26 mouse cellular contexts compared by ENCODE assay signal in genomic region chr16:45378959-45379358, GRCm38 (mm10). TPM values are rescaled to one million over a fixed set of nuclear protein-coding genes. Genes with fewer than 3 reads are reported as not detected.
DNase-seq lines count a peak whose midpoint lies in the region; ATAC-seq and TF ChIP-seq lines count a peak whose summit lies in the region.
"Had no signal": no experiment of that assay in that cellular context is flagged by ENCODE, and none has a peak within 500 bp of the region (broad histone marks: within the 10 kb centered on the region; RNA-seq: fewer than 3 reads in every experiment).

No protein-coding gene starts in this region.

- H3K36me3 ChIP-seq in kidney, postnatal 0 days (ENCODE audit: insufficient read depth, low read length), result no peaks in the 10 kb centered on the region
- H3K36me3 ChIP-seq in embryonic facial prominence, embryonic 10.5 days (replicated peaks), result no peaks in the 10 kb centered on the region
- H3K36me3 ChIP-seq: embryonic facial prominence, embryonic 13.5 days; forebrain, embryonic 12.5 days; heart, embryonic 12.5 days; heart, embryonic 15.5 days had no signal

- intact Hi-C loops in gastrocnemius, adult 2 months (cut with DNase I), result loop anchor here (5.0 kb wide), 1 partner anchor 47 kb away; no protein-coding TSS in a partner anchor

- WGBS in kidney, postnatal 0 days, result 71% methylated on average over 3 of the region's 3 CpGs
- WGBS in lung, adult 2 months, result 24% methylated on average over 3 of the region's 3 CpGs
- 85% methylated on average over 3 of the region's 3 CpGs for WGBS in embryonic facial prominence, embryonic 10.5 days

- no peak for TF ChIP-seq CTCF in gastrocnemius, adult 2 months (IDR thresholded peaks at IDR 0.05)
- no peak for TF ChIP-seq CTCF in kidney, postnatal 0 days (IDR thresholded peaks at IDR 0.05; ENCODE audit: low read depth)
- TF ChIP-seq CTCF in lung, adult 2 months (IDR thresholded peaks at IDR 0.05; ENCODE audit: insufficient read depth, low read length), result no peak

- no peaks in the 10 kb centered on the region for H3K9me3 ChIP-seq in kidney, postnatal 0 days (replicated peaks; ENCODE audit: low read length)
- no peaks in the 10 kb centered on the region for H3K9me3 ChIP-seq in embryonic facial prominence, embryonic 10.5 days
- H3K9me3 ChIP-seq: embryonic facial prominence, embryonic 13.5 days; forebrain, embryonic 12.5 days; forebrain, embryonic 15.5 days; heart, embryonic 12.5 days; heart, embryonic 15.5 days had no signal

- H3K9ac ChIP-seq in kidney, postnatal 0 days (ENCODE audit: low read depth, low read length), result no peak overlapping the region
- H3K9ac ChIP-seq: embryonic facial prominence, embryonic 13.5 days; forebrain, embryonic 12.5 days; forebrain, embryonic 15.5 days; heart, embryonic 12.5 days; heart, embryonic 15.5 days; hindbrain, embryonic 14.5 days had no signal

- H3K27ac ChIP-seq in gastrocnemius, adult 2 months, result peak overlapping the region; percentile 31
- H3K27ac ChIP-seq in kidney, postnatal 0 days, result no peak overlapping the region
- H3K27ac ChIP-seq in embryonic facial prominence, embryonic 10.5 days (replicated peaks), result no peak overlapping the region
- H3K27ac ChIP-seq: embryonic facial prominence, embryonic 13.5 days; forebrain, embryonic 12.5 days; forebrain, embryonic 15.5 days; heart, embryonic 15.5 days; hindbrain, embryonic 14.5 days; hindbrain, postnatal 0 days had no signal

- no peaks in the 10 kb centered on the region for H3K4me1 ChIP-seq in kidney, postnatal 0 days (replicated peaks; ENCODE audit: insufficient read depth, low read length)
- H3K4me1 ChIP-seq in lung, adult 2 months (ENCODE audit: control insufficient read depth, insufficient read depth, low read length), result peaks cover 24% of the 10 kb centered on the region
- no peaks in the 10 kb centered on the region for H3K4me1 ChIP-seq in embryonic facial prominence, embryonic 10.5 days
- H3K4me1 ChIP-seq: embryonic facial prominence, embryonic 13.5 days; forebrain, embryonic 12.5 days; heart, embryonic 12.5 days had no signal

- ATAC-seq in kidney, postnatal 0 days (replicated peaks; ENCODE audit: low FRiP score, low read depth), result no peak
- ATAC-seq in inflammation-experienced regulatory T-cells, adult 6 months, result peak; percentile 43
- ATAC-seq: forebrain, embryonic 15.5 days; hindbrain, postnatal 0 days had no signal

- no peak overlapping the region for H3K4me3 ChIP-seq in gastrocnemius, adult 2 months
- no peak overlapping the region for H3K4me3 ChIP-seq in kidney, postnatal 0 days (replicated peaks; ENCODE audit: low read depth, low read length)
- H3K4me3 ChIP-seq in lung, adult 2 months (replicated peaks; ENCODE audit: extremely low read depth, low read depth, low read length), result no peak overlapping the region
- no peak overlapping the region for H3K4me3 ChIP-seq in embryonic facial prominence, embryonic 10.5 days
- H3K4me3 ChIP-seq: embryonic facial prominence, embryonic 13.5 days; erythroblast, embryonic 14.5 days; forebrain, embryonic 12.5 days; forebrain, embryonic 15.5 days; heart, embryonic 12.5 days; heart, embryonic 15.5 days had no signal

- H3K27me3 ChIP-seq in kidney, postnatal 0 days (ENCODE audit: insufficient read depth, low read length), result no peaks in the 10 kb centered on the region
- no peaks in the 10 kb centered on the region for H3K27me3 ChIP-seq in embryonic facial prominence, embryonic 10.5 days (replicated peaks; ENCODE audit: low read depth, poor library complexity, severe bottlenecking)
- H3K27me3 ChIP-seq: embryonic facial prominence, embryonic 13.5 days; forebrain, embryonic 12.5 days; forebrain, embryonic 15.5 days; heart, embryonic 12.5 days; heart, embryonic 15.5 days had no signal

- no peak for DNase-seq in gastrocnemius, adult 2 months
- DNase-seq in gastrocnemius, postnatal 10 days, result no peak
- DNase-seq in kidney, postnatal 0 days (ENCODE audit: low spot score), result peak; percentile 28
- DNase-seq in kidney, adult 9 months, result no peak
- DNase-seq in lung, postnatal 25 days (ENCODE audit: low spot score), result peak; percentile 61
- DNase-seq in lung, adult 2 months, result no peak
- DNase-seq in embryonic facial prominence, embryonic 10.5 days (ENCODE audit: low spot score), result no peak
- DNase-seq: adrenal gland, adult 8-10 months; adrenal gland, postnatal 25 days; cerebellum, adult 18-20 months; cerebellum, adult 9-10 months; cerebellum, postnatal 14 days; gastrocnemius, postnatal 14 days; heart, adult 11 months; heart, postnatal 14 days; heart, postnatal 4 days had no signal

- no peak for TF ChIP-seq POLR2A in lung, adult 2 months (IDR thresholded peaks at IDR 0.05; ENCODE audit: borderline replicate concordance, extremely low read depth, low read depth, low read length)

- H3K4me2 ChIP-seq in kidney, postnatal 0 days (ENCODE audit: low read length), result no peak overlapping the region
- H3K4me2 ChIP-seq: embryonic facial prominence, embryonic 13.5 days; forebrain, embryonic 12.5 days; forebrain, embryonic 15.5 days; heart, embryonic 12.5 days; heart, embryonic 15.5 days; hindbrain, embryonic 14.5 days had no signal

RNA-seq across cellular contexts. Expression of gene Cd200, which starts 29.9 kb away (rescaled TPM):
- total RNA-seq in gastrocnemius, adult 2 months (2021), result 10 to 100 TPM; 10.4 to 20.1 TPM
- total RNA-seq in gastrocnemius, postnatal 10 days (2021), result 10 to 100 TPM; 40.7 to 51.7 TPM
- 82.2 and 104 TPM in 2 replicates for polyA plus RNA-seq in kidney, postnatal 0 days (2015; fragmentation: Nextera tagmentation; extraction: Ambion mirVana)
- 207 and 212 TPM in 2 replicates for polyA plus RNA-seq in lung, adult 2 months (2012; rRNA removed)
- 100 to 1,000 TPM in 2 of 3 experiments, 10 to 100 TPM in 1; 84.4 to 386 (median 244) TPM for polyA plus RNA-seq in inflammation-experienced regulatory T-cells, adult 6 months (2017; shearing (Covaris generic))
- 6.6 and 8.1 TPM in 2 replicates for polyA plus RNA-seq in embryonic facial prominence, embryonic 10.5 days (2016; fragmentation: Nextera tagmentation; extraction: Ambion mirVana)
- total RNA-seq: MEL had no signal

Comparison
In these comparisons a context has a peak if more than half of its experiments do, and no peak if none do; other contexts are left out.
1. DNase-seq: peak in kidney, postnatal 0 days (single experiment) and lung, postnatal 25 days (single experiment); none in gastrocnemius, adult 2 months (single experiment), gastrocnemius, postnatal 10 days (single experiment), kidney, adult 9 months (single experiment), lung, adult 2 months (single experiment) and embryonic facial prominence, embryonic 10.5 days (single experiment).